Mouse (Mus musculus): ENCODE results near the gene Col20a1.
A peak's percentile ranks its signal among the peaks of the same experiment; 100 is the strongest.

The Col20a1 gene

GRCm38 (mm10) chr2:180986449-180986848 lies at the start of gene Col20a1:
Col20a1 (plus strand) TSS chr2:180986535.
- DNase-seq (ENCODE audit: low read depth, low spot score): no peak

DNA sequence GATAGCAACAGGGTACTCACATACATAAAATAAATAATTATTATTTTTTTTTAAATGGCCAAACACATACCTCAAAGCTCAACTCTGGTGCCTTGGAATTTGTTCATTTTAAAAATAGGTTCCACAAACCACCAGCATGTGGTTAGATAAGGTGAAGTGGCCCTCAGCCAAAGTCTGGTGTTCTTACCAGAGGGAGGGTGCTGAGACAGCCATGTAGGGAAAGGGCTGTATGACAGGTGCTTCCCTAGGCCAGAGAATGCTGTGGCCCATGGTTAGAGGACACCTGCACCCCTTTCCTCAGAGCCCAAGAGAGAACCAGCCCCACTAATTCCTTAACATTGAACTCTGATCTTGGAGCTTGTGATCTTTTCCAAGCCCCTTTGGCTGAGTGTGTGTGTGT lies 46.1 kb upstream of the Col20a1 start:
- no peak for DNase-seq (ENCODE audit: low read depth, low spot score)

- no peak for DNase-seq (ENCODE audit: low read depth, low spot score)
These were observed 44.5 kb upstream of the Col20a1 start for GRCm38 (mm10) chr2:180941869-180942268.

DNA sequence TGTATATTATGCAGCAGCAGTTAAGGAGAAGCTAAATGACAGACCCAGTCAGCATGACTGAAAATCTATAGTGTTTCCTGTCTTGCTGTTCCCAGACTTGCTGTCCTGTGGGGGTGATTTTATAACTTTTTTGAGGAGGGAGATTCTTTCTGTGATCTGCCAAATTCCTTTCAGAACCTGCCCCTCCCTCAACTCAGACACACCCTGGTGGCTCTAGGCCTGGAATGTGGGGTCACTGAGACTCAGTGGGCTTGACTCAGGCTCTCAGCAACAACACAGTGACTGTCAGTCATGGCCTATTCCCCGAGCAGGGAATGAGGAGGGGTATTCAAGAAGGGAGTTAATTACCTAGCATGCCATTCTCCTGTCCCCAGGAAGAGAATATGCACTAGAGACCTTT lies 36.4 kb upstream of the Col20a1 start:
- DNase-seq (ENCODE audit: low read depth, low spot score): no peak

DNA sequence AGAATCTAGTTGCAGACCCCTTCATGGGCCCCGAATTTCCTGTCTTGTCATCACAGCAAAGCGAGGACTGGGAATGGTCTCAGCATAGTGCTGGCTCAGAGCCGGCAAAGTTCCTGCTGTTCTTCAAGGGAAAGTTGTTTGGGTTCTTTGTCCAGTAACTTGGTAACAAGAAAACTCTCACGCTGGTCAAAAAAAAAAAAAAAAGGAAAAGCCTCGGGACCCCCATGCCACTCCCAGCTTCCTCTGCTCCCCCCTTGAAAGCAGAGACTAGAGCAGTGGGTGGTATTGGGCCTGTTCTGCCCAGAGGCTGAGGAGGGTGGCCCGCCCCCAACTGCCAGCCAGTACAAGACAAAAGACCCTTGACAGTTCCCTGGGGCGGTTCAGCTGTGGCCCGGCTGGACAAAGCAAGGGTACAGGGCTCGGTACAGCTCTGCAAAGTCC lies 33.6 kb upstream of the Col20a1 start:
- DNase-seq (ENCODE audit: low read depth, low spot score): no peak

GRCm38 (mm10) chr2:180953638-180954037 lies 32.7 kb upstream of the Col20a1 start:
- DNase-seq (ENCODE audit: low read depth, low spot score): no peak

GRCm38 (mm10) chr2:180954061-180955047 lies 32.0 kb upstream of the Col20a1 start, which contains the start of gene Nkain4:
Nkain4 (minus strand) TSS chr2:180954699.
- no peak for DNase-seq (ENCODE audit: low read depth, low spot score)

GRCm38 (mm10) chr2:180959605-180960004 lies 26.7 kb upstream of the Col20a1 start:
- no peak for DNase-seq (ENCODE audit: low read depth, low spot score)

DNA sequence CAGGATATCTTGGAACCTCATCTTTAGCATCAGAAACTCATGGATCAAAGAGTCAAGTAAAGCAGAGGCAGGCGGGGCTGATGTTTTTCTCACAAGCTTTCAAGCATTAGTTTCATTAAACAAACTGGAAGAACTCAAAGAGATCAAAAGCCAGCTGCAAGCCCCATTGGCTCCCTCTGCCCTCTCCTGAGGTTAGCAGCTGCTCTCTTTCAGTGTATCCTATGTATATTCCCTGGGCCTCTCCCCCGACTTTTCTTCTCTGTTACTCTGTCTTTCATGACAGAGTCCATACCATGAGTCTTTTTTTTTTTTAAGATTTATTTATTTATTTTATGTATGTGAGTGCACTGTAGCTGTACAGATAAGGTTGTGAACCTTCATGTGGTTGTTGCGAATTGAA lies 26.1 kb upstream of the Col20a1 start:
- DNase-seq (ENCODE audit: low read depth, low spot score): no peak

GRCm38 (mm10) chr2:180962616-180963308 lies 23.6 kb upstream of the Col20a1 start:
- DNase-seq (ENCODE audit: low read depth, low spot score): no peak

DNA sequence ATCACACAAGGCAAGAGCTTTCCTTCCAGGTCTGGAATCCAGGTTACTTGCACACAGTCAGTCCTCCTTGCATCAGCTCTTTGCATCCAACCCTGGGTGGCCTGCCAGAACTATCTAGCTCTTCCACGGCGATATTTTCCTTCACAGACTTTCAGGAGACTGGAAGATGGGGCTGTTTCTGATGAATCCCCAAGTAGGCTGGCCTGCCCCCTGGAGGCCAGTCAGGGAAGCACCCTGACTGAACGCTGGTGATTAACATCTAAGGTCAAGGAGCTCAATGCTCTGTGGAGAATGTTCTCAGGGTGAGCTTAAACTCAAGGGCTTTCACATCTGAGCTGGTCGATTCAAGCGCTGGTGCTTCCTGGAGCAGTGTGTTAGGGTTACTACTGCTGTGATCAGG lies 22.4 kb upstream of the Col20a1 start:
- DNase-seq (ENCODE audit: low read depth, low spot score): peak; percentile 68

- DNase-seq (ENCODE audit: low read depth, low spot score): peak; percentile 71
These were observed 20.0 kb upstream of the Col20a1 start for GRCm38 (mm10) chr2:180966092-180966882.

DNA sequence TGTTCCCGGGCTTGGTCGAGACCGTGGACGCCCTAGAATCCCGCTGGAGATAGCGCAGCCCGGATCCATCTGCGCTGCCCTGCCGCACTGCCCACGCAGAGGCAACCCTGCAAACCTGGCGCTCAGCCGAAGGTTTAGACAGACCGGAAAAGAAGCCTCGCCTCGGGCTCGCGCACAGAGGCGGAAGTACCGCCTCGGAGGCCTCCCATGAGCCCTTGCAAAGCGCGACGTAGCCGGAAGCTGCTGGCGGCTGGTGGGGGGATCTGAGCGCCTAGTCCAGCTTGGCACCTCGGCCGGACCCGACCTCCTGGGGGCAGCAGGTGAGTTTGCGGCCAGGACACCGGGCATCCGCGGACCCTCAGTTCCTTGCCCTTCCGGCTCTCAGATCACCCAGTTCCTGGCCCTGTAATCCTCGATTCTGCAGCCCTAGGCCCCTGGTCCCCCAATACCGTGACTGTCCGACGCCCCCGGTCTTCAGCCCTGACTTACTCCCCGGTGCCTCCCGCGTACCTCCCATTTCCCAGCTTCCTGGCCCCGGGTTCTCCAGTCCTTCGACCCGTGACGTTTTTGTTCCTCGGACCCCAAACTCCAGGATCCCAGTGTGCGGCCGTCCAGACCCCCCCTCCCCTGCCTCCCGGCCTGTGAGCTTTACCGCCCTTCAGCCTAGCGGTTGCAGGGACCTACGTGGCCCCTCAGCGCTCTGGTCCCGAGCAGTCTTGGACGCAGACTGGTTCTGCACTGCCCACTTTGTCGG lies 19.1 kb upstream of the Col20a1 start, which contains the start of gene Arfgap1:
Gene Arfgap1 (plus strand): TSS at position 216 of the 754 bp plus-strand sequence.
- peak; percentile 91 for DNase-seq (ENCODE audit: low read depth, low spot score)

- DNase-seq (ENCODE audit: low read depth, low spot score): no peak
These were observed 5.2 kb upstream of the Col20a1 start for GRCm38 (mm10) chr2:180981133-180981532.

DNA sequence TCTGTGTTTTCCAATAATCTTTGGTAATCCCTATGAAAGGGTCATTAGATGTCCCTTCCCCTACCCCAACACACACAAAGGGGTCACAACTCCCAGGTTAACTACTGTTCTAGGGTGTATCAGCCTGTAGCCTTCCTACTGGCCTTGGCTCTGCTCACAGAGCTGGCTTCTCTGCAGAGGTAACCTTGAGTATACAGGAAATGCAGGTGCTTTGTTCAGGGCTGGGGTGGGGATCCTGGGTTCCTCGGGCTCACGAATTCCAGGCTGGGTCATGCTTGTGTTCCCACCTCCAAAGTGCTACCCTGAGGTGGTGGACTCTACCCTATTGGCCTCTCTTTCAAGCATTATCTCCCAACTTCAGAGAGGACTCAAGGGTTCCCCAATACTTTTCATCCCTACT lies 700 bp upstream of the Col20a1 start:
- DNase-seq (ENCODE audit: low read depth, low spot score): no peak

DNA sequence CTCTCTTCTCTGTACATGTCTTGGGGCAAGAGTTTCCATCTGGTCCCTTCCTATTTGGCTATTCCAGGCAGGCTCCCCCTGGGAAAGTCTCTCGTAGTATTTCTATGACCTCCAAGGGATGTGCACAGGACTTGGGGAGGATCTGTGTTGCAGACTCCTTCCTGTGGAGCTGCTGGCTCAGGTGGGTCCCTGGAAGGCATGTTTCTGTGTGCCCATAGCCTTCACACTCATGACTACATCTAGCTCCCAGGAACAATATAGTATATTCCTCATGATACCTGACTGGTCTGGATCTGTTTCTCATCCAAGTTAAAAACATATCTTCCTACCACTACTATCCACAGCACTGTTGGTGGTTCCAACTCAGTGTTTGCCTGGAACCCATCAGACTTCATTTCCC lies 666 bp downstream of the Col20a1 start:
- no peak for DNase-seq (ENCODE audit: low read depth, low spot score)

DNA sequence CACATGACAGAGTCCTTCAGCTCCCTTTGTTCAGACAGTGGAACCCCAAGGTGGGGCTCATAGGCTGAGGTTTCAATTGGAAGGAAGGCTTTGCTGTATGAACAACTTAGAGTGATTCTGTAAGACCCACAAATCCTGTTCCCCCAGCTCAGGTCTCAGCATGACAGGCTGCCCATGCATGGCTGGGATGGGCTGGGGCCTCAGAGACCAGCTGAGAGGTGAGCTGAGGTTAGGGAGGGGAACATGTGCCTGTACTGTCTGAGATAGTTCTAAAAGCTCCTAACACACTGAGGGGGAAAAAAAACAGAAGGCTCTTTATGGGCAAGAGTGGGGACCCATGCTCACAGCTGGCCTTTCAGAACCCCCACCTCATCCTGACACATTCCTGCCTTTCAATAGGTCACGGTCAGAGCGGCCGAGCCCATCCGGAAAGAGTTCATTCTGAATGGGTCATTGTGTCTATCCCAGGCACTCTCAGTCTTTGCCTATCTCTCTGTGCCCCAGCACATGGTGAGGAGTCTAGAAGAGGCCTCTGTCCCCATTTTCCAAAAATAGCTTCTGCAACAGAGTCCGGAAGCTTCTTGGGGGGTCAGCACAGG lies 1.2 kb downstream of the Col20a1 start:
- no peak for DNase-seq (ENCODE audit: low read depth, low spot score)

GRCm38 (mm10) chr2:180988347-180988913 lies 2.1 kb downstream of the Col20a1 start:
- no peak for DNase-seq (ENCODE audit: low read depth, low spot score)

GRCm38 (mm10) chr2:180988948-180989347 lies 2.6 kb downstream of the Col20a1 start:
- DNase-seq (ENCODE audit: low read depth, low spot score): no peak

GRCm38 (mm10) chr2:180990347-180990746 lies 4.0 kb downstream of the Col20a1 start:
- no peak for DNase-seq (ENCODE audit: low read depth, low spot score)
